Mouse (Mus musculus) retina, embryonic 14.5 days (tissue): ENCODE data around the gene Znrd1.
A peak's percentile ranks its signal among the peaks of the same experiment; 100 is the strongest.

ENCODE experiments used
- DNase-seq: peaks from one replicate; pipeline ENCODE4 v3.0.0-alpha.2; 2015; ENCODE audit warnings: low spot score

Znrd1 gene

GRCm38 (mm10) chr17:36927496-36928120 is 30.8 kb downstream of the Znrd1 start:
- no peak for DNase-seq

DNA sequence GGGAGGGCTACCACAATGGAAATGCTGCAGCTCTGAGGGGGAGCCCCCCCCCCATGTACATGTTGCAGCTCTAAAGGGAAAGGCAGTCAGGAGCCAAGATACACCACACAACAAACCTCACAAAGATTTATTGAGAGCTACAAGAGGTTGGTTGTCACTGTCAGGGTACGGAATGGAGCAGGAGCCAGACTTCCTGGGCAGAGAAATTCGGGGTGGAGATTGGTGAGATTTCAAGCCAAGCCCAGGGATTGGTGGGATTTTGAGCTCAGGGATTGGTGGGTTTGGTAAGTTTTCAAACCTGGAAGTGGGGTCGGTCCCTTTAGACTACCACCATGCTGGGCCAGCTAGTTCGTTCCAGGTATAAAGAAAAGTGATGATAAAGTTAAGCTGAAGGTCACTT is 34.9 kb downstream of the Znrd1 start:
- DNase-seq = no peak

DNA sequence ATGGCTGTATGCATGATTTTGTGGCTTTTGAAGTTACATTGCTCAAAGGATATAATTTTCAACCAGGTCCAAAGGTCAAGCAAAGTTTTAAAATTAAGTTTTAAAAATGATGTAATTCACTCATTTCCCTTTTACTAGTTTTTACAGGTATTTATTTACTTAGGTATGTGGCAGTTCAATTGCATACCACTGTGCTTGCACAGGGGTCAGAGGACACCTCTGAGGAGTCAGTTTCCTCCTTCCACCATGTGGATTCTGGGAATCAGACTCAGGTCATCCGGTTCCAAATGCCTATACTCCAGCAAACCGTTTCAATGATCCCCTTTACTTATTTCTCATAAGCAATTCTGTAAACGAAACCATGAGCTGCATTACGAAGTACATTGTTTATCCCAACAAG is 35.6 kb downstream of the Znrd1 start:
- DNase-seq = no peak

GRCm38 (mm10) chr17:36920239-36920638 is 38.1 kb downstream of the Znrd1 start:
- DNase-seq = no peak

DNA sequence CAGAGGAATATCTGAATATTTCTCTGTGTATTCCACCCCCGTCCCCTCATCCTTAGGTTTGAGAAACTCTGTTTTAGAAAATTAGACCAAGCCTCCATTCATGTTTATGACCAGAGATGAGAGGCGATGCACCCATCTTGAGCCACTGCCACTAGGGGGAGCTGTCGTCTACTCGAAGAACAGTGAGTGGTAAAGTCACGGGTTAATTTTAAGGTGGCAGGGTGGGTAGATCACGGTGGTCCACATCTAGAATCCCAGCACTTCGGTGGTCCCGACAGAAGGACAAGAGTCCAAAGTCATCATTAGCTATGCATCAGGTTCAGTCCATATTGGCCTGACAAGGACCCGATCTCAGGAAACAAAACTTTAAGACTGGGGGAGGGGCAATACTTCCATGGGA is 43.3 kb downstream of the Znrd1 start:
- DNase-seq = peak; percentile 76

DNA sequence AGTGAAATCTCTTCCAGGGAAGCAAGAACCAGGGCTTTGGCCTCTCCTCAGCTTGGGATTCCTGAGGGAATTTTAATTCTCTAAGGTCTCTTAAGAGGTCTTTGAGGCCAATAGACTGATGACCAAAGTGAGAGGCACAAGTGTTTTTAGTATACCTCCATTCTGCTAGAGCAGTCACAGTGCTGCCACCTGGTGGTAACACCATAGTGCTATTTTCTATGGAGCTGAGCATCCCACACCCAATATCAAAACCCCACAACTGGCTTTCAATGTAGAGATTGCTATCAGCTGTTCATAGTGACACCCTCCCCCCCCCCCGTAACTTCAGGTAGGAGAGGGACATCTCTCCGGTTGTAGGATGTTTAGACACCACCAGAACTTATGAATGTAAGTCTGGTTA is 44.3 kb downstream of the Znrd1 start:
- DNase-seq = peak; percentile 88

GRCm38 (mm10) chr17:36912031-36912430 is 46.3 kb downstream of the Znrd1 start:
- DNase-seq = no peak

- DNase-seq = no peak
Observed at GRCm38 (mm10) chr17:36909802-36910201, 48.6 kb downstream of the Znrd1 start.

- no peak for DNase-seq
Observed at GRCm38 (mm10) chr17:36908235-36908634, 50.1 kb downstream of the Znrd1 start.
